Mouse (Mus musculus): ENCODE data around the gene Vav3. TPM values are rescaled to one million over a fixed set of nuclear protein-coding genes. Genes with fewer than 3 reads are reported as not detected.

Vav3 gene
- total and polyA plus RNA-seq, 3 experiments = 1.7 to 5.0 (median 4.4) TPM

- Histone ChIP-seq H3K4me3 (no peak overlapping the region), H3K36me3 (ENCODE audit: control insufficient read depth, insufficient read depth, low read length) (no peaks in the 10 kb centered on the region), H3K27ac (no peak overlapping the region), H3K79me2 (replicated peaks; ENCODE audit: control insufficient read depth, insufficient read depth, low read length) (no peaks in the 10 kb centered on the region), H3K27me3 (ENCODE audit: control insufficient read depth, insufficient read depth, low read length) (no peaks in the 10 kb centered on the region), H3K9ac (ENCODE audit: low read depth, low read length) (no peak overlapping the region), H3K4me1 (ENCODE audit: control insufficient read depth, insufficient read depth, low read length) (no peaks in the 10 kb centered on the region)
- no peak for TF ChIP-seq EP300 (IDR thresholded peaks at IDR 0.05; ENCODE audit: insufficient read depth, low read depth, low read length)
- TF ChIP-seq CTCF (IDR thresholded peaks at IDR 0.05) = no peak
- WGBS = 95% methylated on average over 3 of the region's 3 CpGs
- DNase-seq = no peak
- intact Hi-C loops (cut with DNase I) = no loop called here
Observed at GRCm38 (mm10) chr3:109651479-109651878, 311.0 kb downstream of the Vav3 start.

GRCm38 (mm10) chr3:109652860-109653631 lies 312.6 kb downstream of the Vav3 start:
- intact Hi-C loops (cut with DNase I) = no loop called here
- Histone ChIP-seq H3K36me3 (ENCODE audit: control insufficient read depth, insufficient read depth, low read length) (no peaks in the 10 kb centered on the region), H3K27me3 (ENCODE audit: control insufficient read depth, insufficient read depth, low read length) (no peaks in the 10 kb centered on the region), H3K27ac (no peak overlapping the region), H3K9ac (ENCODE audit: low read depth, low read length) (no peak overlapping the region), H3K4me1 (ENCODE audit: control insufficient read depth, insufficient read depth, low read length) (no peaks in the 10 kb centered on the region), H3K79me2 (replicated peaks; ENCODE audit: control insufficient read depth, insufficient read depth, low read length) (no peaks in the 10 kb centered on the region), H3K4me3 (no peak overlapping the region)
- 90% methylated on average over 12 of the region's 12 CpGs for WGBS
- TF ChIP-seq EP300 (IDR thresholded peaks at IDR 0.05; ENCODE audit: insufficient read depth, low read depth, low read length) = no peak
- no peak for TF ChIP-seq CTCF (IDR thresholded peaks at IDR 0.05)
- TF ChIP-seq POLR2A (IDR thresholded peaks at IDR 0.05; ENCODE audit: insufficient read depth, low read depth, low read length) = no peak
- no peak for DNase-seq

- no peak overlapping the region for H3K27ac ChIP-seq
- no peaks in the 10 kb centered on the region for H3K4me1 ChIP-seq (ENCODE audit: control insufficient read depth, insufficient read depth, low read length)
- no peak overlapping the region for H3K9ac ChIP-seq (ENCODE audit: low read depth, low read length)
- no peaks in the 10 kb centered on the region for H3K36me3 ChIP-seq (ENCODE audit: control insufficient read depth, insufficient read depth, low read length)
- no peaks in the 10 kb centered on the region for H3K27me3 ChIP-seq (ENCODE audit: control insufficient read depth, insufficient read depth, low read length)
- no peaks in the 10 kb centered on the region for H3K79me2 ChIP-seq (replicated peaks; ENCODE audit: control insufficient read depth, insufficient read depth, low read length)
- TF ChIP-seq CTCF (IDR thresholded peaks at IDR 0.05) (no peak), POLR2A (IDR thresholded peaks at IDR 0.05; ENCODE audit: insufficient read depth, low read depth, low read length) (no peak), EP300 (IDR thresholded peaks at IDR 0.05; ENCODE audit: insufficient read depth, low read depth, low read length) (no peak)
- no peak overlapping the region for H3K4me3 ChIP-seq
- WGBS = 99% methylated on average over 4 of the region's 4 CpGs
- no peak for DNase-seq
- intact Hi-C loops (cut with DNase I) = no loop called here
Observed at GRCm38 (mm10) chr3:109654386-109654785, 313.9 kb downstream of the Vav3 start.

- intact Hi-C loops (cut with DNase I) = no loop called here
- Histone ChIP-seq H3K4me3 (no peak overlapping the region), H3K79me2 (replicated peaks; ENCODE audit: control insufficient read depth, insufficient read depth, low read length) (no peaks in the 10 kb centered on the region), H3K27me3 (ENCODE audit: control insufficient read depth, insufficient read depth, low read length) (no peaks in the 10 kb centered on the region), H3K27ac (no peak overlapping the region), H3K36me3 (ENCODE audit: control insufficient read depth, insufficient read depth, low read length) (no peaks in the 10 kb centered on the region), H3K9ac (ENCODE audit: low read depth, low read length) (no peak overlapping the region), H3K4me1 (ENCODE audit: control insufficient read depth, insufficient read depth, low read length) (no peaks in the 10 kb centered on the region)
- DNase-seq = no peak
- TF ChIP-seq EP300 (IDR thresholded peaks at IDR 0.05; ENCODE audit: insufficient read depth, low read depth, low read length) (no peak), CTCF (IDR thresholded peaks at IDR 0.05) (no peak), POLR2A (IDR thresholded peaks at IDR 0.05; ENCODE audit: insufficient read depth, low read depth, low read length) (no peak)
- WGBS = 93% methylated on average over 4 of the region's 4 CpGs
Observed at GRCm38 (mm10) chr3:109671716-109672115, 331.3 kb downstream of the Vav3 start.

- intact Hi-C loops (cut with DNase I) = no loop called here
- WGBS = 88% methylated on average over 1 of the region's 1 CpGs
- no peaks in the 10 kb centered on the region for H3K4me1 ChIP-seq (ENCODE audit: control insufficient read depth, insufficient read depth, low read length)
- no peak overlapping the region for H3K4me3 ChIP-seq
- H3K27ac ChIP-seq = no peak overlapping the region
- H3K79me2 ChIP-seq (replicated peaks; ENCODE audit: control insufficient read depth, insufficient read depth, low read length) = no peaks in the 10 kb centered on the region
- TF ChIP-seq EP300 (IDR thresholded peaks at IDR 0.05; ENCODE audit: insufficient read depth, low read depth, low read length) = no peak
- TF ChIP-seq POLR2A (IDR thresholded peaks at IDR 0.05; ENCODE audit: insufficient read depth, low read depth, low read length) = no peak
- TF ChIP-seq CTCF (IDR thresholded peaks at IDR 0.05) = no peak
- no peaks in the 10 kb centered on the region for H3K27me3 ChIP-seq (ENCODE audit: control insufficient read depth, insufficient read depth, low read length)
- DNase-seq = no peak
- H3K36me3 ChIP-seq (ENCODE audit: control insufficient read depth, insufficient read depth, low read length) = no peaks in the 10 kb centered on the region
- no peak overlapping the region for H3K9ac ChIP-seq (ENCODE audit: low read depth, low read length)
Observed at GRCm38 (mm10) chr3:109672925-109673324, 332.5 kb downstream of the Vav3 start.

- Histone ChIP-seq H3K27ac (no peak overlapping the region), H3K27me3 (ENCODE audit: control insufficient read depth, insufficient read depth, low read length) (no peaks in the 10 kb centered on the region), H3K79me2 (replicated peaks; ENCODE audit: control insufficient read depth, insufficient read depth, low read length) (no peaks in the 10 kb centered on the region), H3K4me1 (ENCODE audit: control insufficient read depth, insufficient read depth, low read length) (no peaks in the 10 kb centered on the region), H3K36me3 (ENCODE audit: control insufficient read depth, insufficient read depth, low read length) (no peaks in the 10 kb centered on the region), H3K9ac (ENCODE audit: low read depth, low read length) (no peak overlapping the region), H3K4me3 (no peak overlapping the region)
- intact Hi-C loops (cut with DNase I) = no loop called here
- TF ChIP-seq POLR2A (IDR thresholded peaks at IDR 0.05; ENCODE audit: insufficient read depth, low read depth, low read length) (no peak), EP300 (IDR thresholded peaks at IDR 0.05; ENCODE audit: insufficient read depth, low read depth, low read length) (no peak), CTCF (IDR thresholded peaks at IDR 0.05) (no peak)
- DNase-seq = no peak
- 60% methylated on average over 2 of the region's 2 CpGs for WGBS
Observed at GRCm38 (mm10) chr3:109680281-109680680, 339.8 kb downstream of the Vav3 start.
